Mouse (Mus musculus) forebrain, embryonic 12.5 days (tissue): ENCODE measurements around the gene Pja2. TPM values are rescaled to one million over a fixed set of nuclear protein-coding genes. Genes with fewer than 3 reads are reported as not detected.

Source experiments
- microRNA-seq: library from miRNA; unstranded; fragments of <30 nt; microRNA quantifications from one replicate; pipeline ENCODE4, GENCODE M21; 2017
- polyA plus RNA-seq: library from polyadenylated mRNA; unstranded; fragments of >200 nt; fragmentation: Nextera tagmentation; extraction: Ambion mirVana; gene quantifications from 2 replicates; pipeline ENCODE4 v1.2.1, GENCODE M21; 2016

Pja2 gene
- polyA plus RNA-seq, 1 experiment from 2014 or later: 84.2 TPM

Small RNA genes lying within 50 kb of the gene (microRNA-seq; reads per million reads assigned to microRNA genes)
- not detected for gene Gm24194
